Mouse (Mus musculus): Measurements from ENCODE around the gene Casp9.

The Casp9 gene

GRCm38 (mm10) chr4:141781201-141781985, 12.0 kb upstream of the Casp9 start:
- no peak for DNase-seq (ENCODE audit: low read depth, low spot score)

DNA sequence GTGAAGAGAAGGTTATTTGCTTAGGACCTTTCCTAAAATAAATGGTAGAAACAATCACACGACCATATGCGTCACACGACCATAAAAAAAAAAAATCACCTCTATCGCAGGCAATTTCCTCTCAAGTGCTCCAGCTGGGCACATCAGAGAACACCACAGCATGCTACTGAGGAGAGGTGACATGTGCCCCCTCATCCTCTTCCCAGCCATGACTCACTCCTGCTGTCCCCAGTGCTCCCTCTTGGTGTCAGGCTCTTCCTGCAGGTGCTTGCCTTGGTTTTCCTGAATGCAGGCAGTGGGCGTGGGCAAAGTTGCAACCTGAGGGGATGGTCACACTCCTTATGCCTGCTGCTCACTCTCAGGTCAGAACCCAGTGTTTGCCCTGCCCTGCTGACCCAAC, 8.6 kb upstream of the Casp9 start:
- DNase-seq (ENCODE audit: low read depth, low spot score), result no peak

- DNase-seq (ENCODE audit: low read depth, low spot score), result no peak
Observed at GRCm38 (mm10) chr4:141786141-141786540, 7.3 kb upstream of the Casp9 start.

DNA sequence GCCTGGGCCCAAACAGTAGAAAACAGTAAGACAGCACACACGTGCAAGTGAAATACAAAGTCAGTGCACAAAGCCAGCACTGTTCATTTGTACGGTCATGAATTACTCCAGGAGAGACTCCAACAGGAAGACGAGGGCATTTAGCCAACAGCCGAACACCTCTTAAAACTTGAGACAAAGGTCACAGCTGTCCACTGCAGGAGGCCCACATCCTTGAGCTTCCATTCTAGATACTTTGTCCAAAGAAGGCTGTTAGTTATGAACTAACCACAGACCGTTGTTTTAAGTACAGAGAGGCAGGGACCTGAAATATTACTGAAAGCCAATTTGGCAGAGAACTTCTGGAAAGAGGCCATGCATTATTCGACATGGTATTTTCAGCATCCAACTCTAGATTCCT, 6.4 kb upstream of the Casp9 start:
- DNase-seq (ENCODE audit: low read depth, low spot score), result no peak

- DNase-seq (ENCODE audit: low read depth, low spot score), result no peak
Observed at GRCm38 (mm10) chr4:141787462-141787861, 6.0 kb upstream of the Casp9 start.

GRCm38 (mm10) chr4:141789564-141790218, 3.7 kb upstream of the Casp9 start:
- no peak for DNase-seq (ENCODE audit: low read depth, low spot score)

DNA sequence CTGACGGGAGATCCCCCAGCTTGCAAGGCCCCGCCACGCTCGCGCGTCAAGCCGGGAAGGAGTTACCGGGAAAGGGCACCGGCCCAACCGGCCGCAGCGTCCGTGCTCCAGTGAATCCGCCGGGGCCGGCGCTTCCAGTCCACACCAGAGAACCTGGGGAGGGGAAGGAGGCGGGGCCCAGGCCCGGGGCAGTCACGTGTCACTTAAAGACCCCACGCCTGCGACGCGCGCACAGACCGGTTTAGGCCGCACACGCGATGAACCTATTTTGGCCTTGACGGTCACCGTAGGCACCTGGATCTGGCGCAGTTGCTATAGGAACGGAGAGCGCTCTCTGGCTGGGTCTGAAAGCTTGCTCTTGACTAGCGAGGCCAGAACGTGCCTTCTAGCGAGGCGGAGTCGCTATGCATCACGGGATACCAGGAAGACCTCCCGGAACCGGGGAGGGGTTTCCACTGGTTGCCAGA, 2.9 kb upstream of the Casp9 start, which contains the start of gene Dnajc16:
Gene Dnajc16, minus strand, starts transcription at position 408 of the 467 bp plus-strand sequence.
- DNase-seq (ENCODE audit: low read depth, low spot score), result peak; percentile 100

DNA sequence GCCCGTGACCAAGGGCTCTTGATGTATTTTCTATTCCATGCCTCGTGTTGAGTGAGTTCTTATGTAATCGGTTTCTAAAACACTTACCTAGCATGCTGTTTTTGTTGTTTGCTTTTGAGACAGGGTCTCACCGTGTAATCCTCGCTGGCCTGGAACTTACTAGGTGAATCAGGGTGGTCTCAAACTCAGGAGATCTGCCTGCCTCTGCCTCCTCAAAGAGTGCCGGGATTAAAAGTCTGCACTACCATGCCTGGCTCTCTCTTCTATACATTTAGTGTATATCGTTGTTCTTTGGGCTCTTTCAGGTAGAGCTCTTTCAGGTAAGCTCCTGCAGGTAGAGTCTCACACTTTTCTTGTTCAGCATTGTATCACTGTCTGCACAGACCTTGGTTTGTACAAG, 1.9 kb upstream of the Casp9 start:
- no peak for DNase-seq (ENCODE audit: low read depth, low spot score)

GRCm38 (mm10) chr4:141791951-141792350, 1.5 kb upstream of the Casp9 start:
- DNase-seq (ENCODE audit: low read depth, low spot score), result no peak

DNA sequence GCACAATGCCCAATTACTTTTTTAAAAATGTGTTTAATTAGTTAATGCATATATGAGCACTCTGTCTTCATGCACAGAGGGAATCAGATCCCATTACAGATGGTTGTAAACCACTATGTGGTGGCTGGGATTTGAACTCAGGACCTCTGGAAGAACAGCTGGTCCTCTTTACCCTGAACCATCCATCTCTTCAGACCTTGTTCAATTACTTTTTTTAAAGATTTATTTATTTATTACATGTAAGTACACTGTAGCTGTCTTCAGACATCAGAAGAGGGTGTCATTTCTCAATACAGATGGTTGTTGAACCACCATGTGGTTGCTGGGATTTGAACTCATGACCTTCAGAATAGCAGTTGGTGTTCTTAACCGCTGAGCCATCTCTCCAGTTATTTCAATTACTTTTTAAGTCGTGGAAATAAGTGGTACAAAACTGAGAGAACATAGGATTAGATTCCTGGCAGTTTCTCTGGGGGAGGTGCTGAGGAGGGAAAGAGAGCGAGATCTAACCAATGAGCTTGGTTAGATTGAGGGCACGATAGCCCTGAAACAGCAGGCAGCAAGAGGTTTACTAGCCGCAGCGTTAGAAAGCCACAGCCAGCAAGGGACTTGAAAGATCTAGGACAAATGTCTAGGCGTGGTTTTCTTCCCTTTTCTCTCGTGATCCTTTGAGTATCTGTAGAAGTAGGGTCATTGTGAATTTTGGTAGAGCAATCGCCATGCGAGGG, 694 bp upstream of the Casp9 start:
- peak; percentile 41 for DNase-seq (ENCODE audit: low read depth, low spot score)

DNA sequence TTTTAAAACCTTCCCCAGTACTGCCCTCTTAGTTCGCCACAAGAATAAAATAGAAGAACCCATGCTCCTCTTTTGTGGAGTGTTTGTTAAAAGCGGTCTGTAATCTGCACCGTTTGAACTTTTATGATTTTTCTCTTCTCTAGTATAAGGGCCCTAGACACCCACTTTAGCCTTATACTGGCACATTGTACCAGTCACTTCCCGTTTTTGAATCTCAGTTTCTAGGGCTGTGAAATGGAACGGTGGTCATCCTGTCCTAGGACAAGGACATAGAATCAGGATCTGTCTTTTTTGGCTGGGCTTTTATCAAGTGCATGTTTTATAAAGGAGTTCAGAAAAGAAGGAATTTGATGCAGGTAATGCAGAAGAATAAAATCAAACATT, 732 bp downstream of the Casp9 start:
- DNase-seq (ENCODE audit: low read depth, low spot score), result no peak

- no peak for DNase-seq (ENCODE audit: low read depth, low spot score)
Observed at GRCm38 (mm10) chr4:141796356-141796755, 2.9 kb downstream of the Casp9 start.

- DNase-seq (ENCODE audit: low read depth, low spot score), result no peak
Observed at GRCm38 (mm10) chr4:141796954-141797353, 3.5 kb downstream of the Casp9 start.

DNA sequence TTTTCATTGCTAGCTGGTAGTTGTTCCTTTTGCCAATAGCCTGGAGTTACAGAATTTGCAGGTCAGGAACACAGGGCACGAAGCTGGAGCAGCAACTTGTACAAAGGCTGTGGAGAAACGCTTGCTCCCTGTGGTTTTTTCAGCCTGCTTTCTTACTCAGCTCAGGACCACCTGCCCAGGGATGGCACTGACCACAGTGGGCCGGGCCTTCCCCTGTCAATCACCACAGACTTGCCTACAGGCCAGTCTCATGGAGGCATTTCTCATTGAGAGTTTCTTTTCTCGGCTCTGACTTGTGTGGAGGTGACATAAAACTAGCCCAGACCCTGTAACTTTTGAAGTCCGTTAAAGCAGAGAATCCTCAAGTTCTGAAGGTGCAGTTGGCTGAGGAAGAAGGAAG, 4.1 kb downstream of the Casp9 start:
- no peak for DNase-seq (ENCODE audit: low read depth, low spot score)

DNA sequence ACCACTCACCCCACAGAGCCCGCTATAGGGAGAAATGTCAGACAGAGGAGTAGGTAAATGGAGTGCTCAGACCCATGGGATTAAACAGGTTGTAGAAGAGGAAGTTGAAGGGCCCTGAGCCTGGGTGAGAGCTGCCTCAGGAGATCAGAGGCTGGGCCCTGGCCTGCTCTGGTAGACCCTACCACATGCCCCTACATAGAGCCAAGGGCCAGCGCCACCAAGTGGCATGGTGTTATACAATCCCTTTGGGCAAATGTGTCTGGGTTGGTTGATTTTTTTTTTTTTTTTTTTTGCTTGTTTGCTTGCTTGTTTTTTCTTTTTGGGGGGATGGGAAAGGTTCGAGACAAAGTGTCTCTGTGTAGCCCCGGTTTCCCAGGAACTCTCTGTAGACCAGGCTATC, 10.7 kb downstream of the Casp9 start:
- no peak for DNase-seq (ENCODE audit: low read depth, low spot score)

- no peak for DNase-seq (ENCODE audit: low read depth, low spot score)
Observed at GRCm38 (mm10) chr4:141805886-141806285, 12.5 kb downstream of the Casp9 start.

DNA sequence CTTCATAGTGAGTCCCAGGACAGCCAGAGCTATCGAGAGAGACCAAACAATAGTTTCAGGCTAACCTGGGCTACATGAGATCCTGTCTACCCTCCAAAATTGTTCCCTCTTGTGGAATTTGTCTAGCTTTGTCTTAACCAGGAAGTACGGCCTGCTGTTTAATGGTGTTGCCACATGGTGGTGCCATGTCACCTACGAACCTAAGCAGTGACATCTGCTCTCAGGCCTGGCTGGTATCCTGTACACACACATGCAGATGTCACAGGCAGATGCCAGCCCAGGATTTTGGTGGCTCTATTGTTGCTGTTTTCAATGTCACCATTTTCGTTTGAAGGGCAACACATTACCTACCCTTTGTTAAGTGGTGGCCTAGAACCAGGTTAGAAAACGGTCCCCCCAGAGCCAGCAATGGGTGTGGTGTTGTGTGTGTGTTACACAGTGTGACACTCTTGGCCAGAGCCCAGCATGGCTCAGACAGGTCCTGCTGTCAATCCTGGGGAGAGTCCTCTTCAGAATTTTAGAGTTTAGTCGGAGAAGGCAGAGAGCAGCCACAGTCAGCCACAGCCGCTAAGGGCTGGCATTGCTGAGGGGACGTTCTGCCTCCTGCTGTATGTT, 16.5 kb downstream of the Casp9 start:
- peak; percentile 59 for DNase-seq (ENCODE audit: low read depth, low spot score)

- no peak for DNase-seq (ENCODE audit: low read depth, low spot score)
Observed at GRCm38 (mm10) chr4:141810975-141811374, 17.6 kb downstream of the Casp9 start.

DNA sequence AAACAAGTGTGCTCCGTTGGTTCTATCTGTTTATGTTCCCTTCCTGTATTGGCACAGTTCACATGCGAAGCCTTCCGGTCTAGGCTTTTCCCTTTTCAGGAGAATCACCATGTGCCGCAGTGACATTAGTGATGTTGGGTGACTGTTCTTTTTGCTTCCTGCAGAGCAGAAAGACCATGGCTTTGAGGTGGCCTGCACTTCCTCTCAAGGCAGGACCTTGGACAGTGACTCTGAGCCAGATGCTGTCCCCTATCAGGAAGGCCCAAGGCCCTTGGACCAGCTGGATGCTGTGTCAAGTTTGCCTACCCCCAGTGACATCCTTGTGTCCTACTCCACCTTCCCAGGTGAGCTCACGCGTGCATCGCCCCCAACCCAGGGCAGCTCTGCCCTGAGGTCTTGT, 18.0 kb downstream of the Casp9 start:
- DNase-seq (ENCODE audit: low read depth, low spot score), result no peak

- DNase-seq (ENCODE audit: low read depth, low spot score), result no peak
Observed at GRCm38 (mm10) chr4:141816267-141816666, 22.9 kb downstream of the Casp9 start.

DNA sequence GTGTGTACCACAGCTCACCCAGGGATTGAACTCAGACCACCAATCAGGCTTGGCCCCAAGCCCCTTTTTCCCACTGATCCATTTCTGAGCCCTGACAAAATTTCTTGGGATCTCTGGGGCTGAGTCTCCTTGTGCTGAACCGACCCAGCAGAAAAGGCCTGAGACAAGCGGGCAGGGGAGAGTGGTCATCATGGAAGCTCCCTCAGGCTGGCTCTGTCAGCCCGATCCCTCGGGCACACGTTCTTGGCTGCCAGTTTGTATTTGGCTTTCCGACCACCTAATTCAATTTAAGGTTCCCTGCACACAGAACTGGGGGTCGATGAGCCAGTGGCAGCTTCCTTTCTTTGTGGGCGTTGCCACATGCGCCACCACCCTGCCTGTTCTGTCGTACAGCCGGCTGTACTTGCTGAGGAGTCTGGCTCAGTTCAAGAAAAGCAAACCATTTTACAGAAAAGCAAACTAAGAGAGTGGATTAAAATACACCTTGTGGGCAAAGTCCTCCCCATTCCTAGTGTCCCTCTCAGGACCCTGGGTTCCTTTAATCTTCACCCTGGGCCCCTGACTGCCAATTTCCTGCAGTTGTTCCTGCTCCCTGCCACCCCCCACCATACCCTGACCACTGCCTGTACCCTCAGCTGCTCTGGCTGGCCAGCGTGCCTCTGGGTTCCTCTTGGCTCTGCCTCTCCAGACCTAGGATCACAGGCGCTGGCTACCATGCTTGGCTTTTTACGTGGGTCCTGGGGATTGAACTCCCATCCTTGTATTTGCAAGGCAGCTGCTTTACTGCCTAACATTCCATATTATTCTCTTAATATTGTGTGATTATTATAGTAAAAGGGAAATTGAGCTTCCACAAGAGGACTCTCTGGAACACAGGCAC, 23.6 kb downstream of the Casp9 start:
- no peak for DNase-seq (ENCODE audit: low read depth, low spot score)

All from telencephalon, adult 2 months (tissue).